Mouse (Mus musculus): Measurements from ENCODE around the gene Hmbs.

GRCm38 (mm10) chr9:44306532-44306931 lies 37.5 kb downstream of the Hmbs start:
- no peak for TF ChIP-seq POLR2A (IDR thresholded peaks at IDR 0.05; ENCODE audit: borderline replicate concordance, extremely low read depth, low read depth, low read length)
- no peak for TF ChIP-seq CTCF (IDR thresholded peaks at IDR 0.05; ENCODE audit: insufficient read depth, low read length)
